Mouse (Mus musculus) hindbrain, embryonic 12.5 days (tissue): Measurements from ENCODE around the gene Gm8265. TPM values are rescaled to one million over a fixed set of nuclear protein-coding genes. Genes with fewer than 3 reads are reported as not detected.
"Not testable (repeated sequence)": the region's sequence is repeated elsewhere in the genome, so short reads cannot be mapped to it uniquely, and the experiment has no call there.

ENCODE experiments used
- ATAC-seq: fragments of 200-750 bp; cut with Nextera tagmentation; 2 replicates; pipeline ENCODE4 v1.8.0; 2017; ENCODE audit warnings: moderate TSS enrichment; ENCODE audit not compliant: low FRiP score
- H3K27ac ChIP-seq: fragments of 300-500 bp; sonication (generic); 2 replicates; pipeline ENCODE4 v1.5.1; 2016; ENCODE audit warnings: mild to moderate bottlenecking
- H3K27me3 ChIP-seq: fragments of 300-500 bp; sonication (generic); 2 replicates; pipeline ENCODE4 v1.6.1; 2016; ENCODE audit warnings: mild to moderate bottlenecking
- H3K36me3 ChIP-seq: fragments of 300-500 bp; sonication (generic); 2 replicates; pipeline ENCODE4 v1.6.1; 2016; ENCODE audit warnings: mild to moderate bottlenecking
- H3K4me1 ChIP-seq: fragments of 300-500 bp; sonication (generic); 2 replicates; pipeline ENCODE4 v1.6.1; 2016
- H3K4me2 ChIP-seq: fragments of 300-500 bp; sonication (generic); replicated peaks from 2 replicates; pipeline ENCODE4 v1.6.1; 2016; ENCODE audit warnings: mild to moderate bottlenecking
- H3K4me3 ChIP-seq: fragments of 300-500 bp; sonication (generic); 2 replicates; pipeline ENCODE4 v1.5.1; 2016; ENCODE audit warnings: mild to moderate bottlenecking
- H3K9ac ChIP-seq: fragments of 300-500 bp; sonication (generic); 2 replicates; pipeline ENCODE4 v1.6.1; 2016; ENCODE audit warnings: mild to moderate bottlenecking, moderate library complexity
- H3K9me3 ChIP-seq: fragments of 300-500 bp; sonication (generic); replicated peaks from 2 replicates; pipeline ENCODE4 v1.6.1; 2016; ENCODE audit warnings: mild to moderate bottlenecking
- WGBS: fragments of 180-500 bp; shearing (Covaris S2); methylation state at CpG from one replicate; pipeline ENCODE4 v1.1.7; 2016; 5-methylcytosine and 5-hydroxymethylcytosine counted together
- polyA plus RNA-seq: library from polyadenylated mRNA; unstranded; fragments of >200 nt; fragmentation: Nextera tagmentation; extraction: Ambion mirVana; gene quantifications from 2 replicates; pipeline ENCODE4 v1.2.1, GENCODE M21; 2016

Gene Gm8265
- polyA plus RNA-seq = not detected in 2 replicates

- H3K9me3 ChIP-seq, H3K4me3 ChIP-seq, H3K4me1 ChIP-seq, H3K4me2 ChIP-seq, H3K27ac ChIP-seq, ATAC-seq, H3K36me3 ChIP-seq, H3K27me3 ChIP-seq, H3K9ac ChIP-seq: not testable (repeated sequence)
- no CpG with 5 or more reads among the region's 1 CpGs for WGBS
These were observed at the start of gene Gm8265 for GRCm38 (mm10) chr14:5632928-5633327. Gm8265 (minus strand) TSS chr14:5633028.

Other genes with a start within 250 kb of the Gm8265 start
- not detected in 2 replicates for gene Gm3500, start 244.0 kb downstream of the Gm8265 start, polyA plus RNA-seq
- 1.8 TPM in 2 replicates for gene Gm3194, start 177.6 kb downstream of the Gm8265 start, polyA plus RNA-seq
- gene Gm8246, start 155.2 kb downstream of the Gm8265 start, polyA plus RNA-seq = not detected in 2 replicates
- gene Gm3187, start 148.8 kb downstream of the Gm8265 start, polyA plus RNA-seq = not detected in 2 replicates
- 3.7 and 4.4 TPM in 2 replicates for gene Gm3488, start 131.4 kb downstream of the Gm8265 start, polyA plus RNA-seq
- not detected in 2 replicates for gene Gm3532, start 94.5 kb downstream of the Gm8265 start, polyA plus RNA-seq
- gene Gm9603, start 54.4 kb upstream of the Gm8265 start, polyA plus RNA-seq = not detected in 2 replicates
- gene Gm3373, start 108.5 kb upstream of the Gm8265 start, polyA plus RNA-seq = 0.17 and 0.75 TPM in 2 replicates
- gene Gm3383, start 175.0 kb upstream of the Gm8265 start, polyA plus RNA-seq = 2.0 and 2.1 TPM in 2 replicates
- not detected in 2 replicates for gene Gm3424, start 197.3 kb upstream of the Gm8265 start, polyA plus RNA-seq
- gene Gm8237, start 247.4 kb upstream of the Gm8265 start, polyA plus RNA-seq = 0.37 and 0.42 TPM in 2 replicates